Mouse (Mus musculus) megakaryocyte, embryonic 14.5 days (primary cell): ENCODE data around the gene Rtn4rl1.

Experiments
- FLI1 ChIP-seq: IDR thresholded peaks from 2 replicates; pipeline ENCODE4 v1.6.1; 2012; ENCODE audit warnings: low read length, inconsistent platforms, mixed read lengths
- GATA1 ChIP-seq: IDR thresholded peaks from 3 replicates; pipeline ENCODE4 v1.6.1; 2012; ENCODE audit warnings: mixed read lengths, low read length, inconsistent platforms, borderline replicate concordance

DNA sequence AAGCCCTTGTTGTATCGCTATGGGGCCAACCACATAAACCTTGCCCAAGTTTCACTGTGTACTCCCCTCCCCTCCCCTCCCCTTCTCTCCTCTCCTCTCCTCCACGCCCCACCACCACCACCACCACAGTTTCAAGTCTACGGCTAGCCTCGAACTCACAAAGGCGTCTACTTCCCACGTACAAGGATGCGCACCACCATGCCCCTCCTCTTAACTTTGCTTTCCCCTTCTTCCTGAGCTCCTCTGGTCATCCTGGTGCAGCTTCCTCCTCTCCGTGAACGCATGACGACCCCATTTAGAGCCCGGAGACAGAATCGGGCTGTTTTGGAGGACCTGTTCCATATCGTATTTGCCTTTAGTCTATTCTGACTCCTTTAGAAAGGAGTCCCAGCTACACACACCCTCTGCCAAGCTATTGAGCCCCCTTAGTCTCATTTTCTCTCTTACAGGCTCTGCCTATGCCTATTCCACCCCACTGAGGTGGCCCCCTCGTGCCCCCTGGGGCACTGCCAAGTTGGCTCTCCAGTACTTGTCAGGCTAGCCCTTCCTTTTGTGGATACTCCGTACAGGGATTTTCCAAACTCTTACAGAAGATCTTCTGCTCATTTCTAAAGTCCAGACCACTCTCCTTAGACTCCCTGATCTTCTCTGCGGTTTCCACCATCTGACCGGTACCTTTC is 22.3 kb upstream of the Rtn4rl1 start:
- TF ChIP-seq FLI1 (no peak), GATA1 (no peak)
